ENCODE assay signal across 8 mouse cellular contexts in the genomic region with DNA sequence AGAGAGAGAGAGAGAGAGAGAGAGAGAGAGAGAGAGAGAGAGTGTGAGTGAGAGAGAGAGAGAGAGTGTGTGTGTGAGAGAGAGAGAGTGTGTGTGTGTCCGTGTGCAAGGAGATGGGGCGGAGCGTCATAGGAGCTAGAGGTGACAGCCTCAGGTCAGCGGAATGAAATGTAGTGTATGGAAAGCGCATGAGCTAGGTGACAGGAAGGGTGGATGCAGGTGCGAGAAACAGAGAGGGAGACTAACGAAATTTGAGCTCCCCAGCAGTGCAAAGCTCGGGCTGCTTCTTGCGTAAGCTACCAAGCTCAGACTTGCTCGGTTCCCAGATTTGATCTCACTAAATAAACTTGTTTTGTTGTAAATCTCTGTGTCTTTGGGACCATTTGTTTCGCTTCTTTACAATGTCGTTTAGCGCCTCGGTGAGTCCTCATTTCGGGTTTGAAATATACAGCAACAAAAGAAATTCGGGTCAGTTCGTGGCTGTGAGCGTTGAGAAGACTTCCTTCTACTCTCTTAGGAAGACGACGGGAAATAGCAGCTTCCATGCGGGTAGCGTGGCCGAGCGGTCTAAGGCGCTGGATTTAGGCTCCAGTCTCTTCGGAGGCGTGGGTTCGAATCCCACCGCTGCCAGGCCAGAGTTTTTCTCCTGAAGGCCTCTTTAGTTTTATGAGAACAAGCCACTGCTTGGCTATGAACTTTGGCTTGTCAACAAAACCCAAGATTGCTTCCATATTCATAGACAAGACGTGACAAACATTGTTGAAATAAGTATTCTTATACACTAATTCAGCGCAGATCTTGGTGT. TPM values are rescaled to one million over a fixed set of nuclear protein-coding genes. Genes with fewer than 3 reads are reported as not detected.
A peak's percentile ranks its signal among the peaks of the same experiment; 100 is the strongest.
DNase-seq lines count a peak whose midpoint lies in the region; ATAC-seq and TF ChIP-seq lines count a peak whose summit lies in the region.

No protein-coding gene starts in this region.

- ATAC-seq in activated CD4-positive, CD25-positive, alpha-beta regulatory T cell, adult 4 months, result peak; percentile 20

- H3K4me3 ChIP-seq in cortical plate, adult 2 months (ENCODE audit: insufficient read depth, low read length), result peak overlapping the region; percentile 76
- H3K4me3 ChIP-seq in left cerebral cortex, adult 2 months, result peak overlapping the region; percentile 65
- H3K4me3 ChIP-seq in macrophage (ENCODE audit: inconsistent target), result peak overlapping the region; percentile 55

- peak; percentile 82 to 83 for DNase-seq in gastrocnemius, adult 8-10 months (ENCODE audit: low spot score in 2 of 2)
- DNase-seq in hindlimb bud, embryonic 11.5 days (ENCODE audit: extremely low spot score, low read depth, low spot score), result peak; percentile 94
- DNase-seq in left cerebral cortex, adult 2 months (ENCODE audit: extremely low spot score in 1 of 2, low spot score in 2 of 2), result peak; percentile 91 to 95
- DNase-seq in retina, postnatal 7 days (ENCODE audit: low read depth, low spot score), result peak; percentile 75
- peak; percentile 80 for DNase-seq in urinary bladder, adult 2 months (ENCODE audit: low spot score)

- H3K36me3 ChIP-seq in macrophage (ENCODE audit: inconsistent target), result no peaks in the 10 kb centered on the region

- no peak for TF ChIP-seq CTCF in cortical plate, adult 2 months (IDR thresholded peaks at IDR 0.05; ENCODE audit: extremely low read depth, insufficient read depth, low read length)
- no peak for TF ChIP-seq CTCF in left cerebral cortex, adult 2 months (IDR thresholded peaks at IDR 0.05)

- intact Hi-C loops in left cerebral cortex, adult 2 months (cut with DNase I), result loop anchor here (1.0 kb wide), 1 partner anchor 83 kb away; no protein-coding TSS in a partner anchor

- TF ChIP-seq POLR2A in cortical plate, adult 2 months (IDR thresholded peaks at IDR 0.05; ENCODE audit: extremely low read depth, insufficient read depth, low read length), result no peak

- no peaks in the 10 kb centered on the region for H3K79me2 ChIP-seq in macrophage (ENCODE audit: inconsistent target)

- under 1% methylated on average over 30 of the region's 31 CpGs for WGBS in macrophage (ENCODE audit: missing documents)

- no peaks in the 10 kb centered on the region for H3K4me1 ChIP-seq in cortical plate, adult 2 months (ENCODE audit: control insufficient read depth, insufficient read depth, low read length)

- H3K27ac ChIP-seq in cortical plate, adult 2 months (ENCODE audit: insufficient read depth, low read length), result peak overlapping the region; percentile 61
- peak overlapping the region; percentile 94 for H3K27ac ChIP-seq in left cerebral cortex, adult 2 months
- H3K27ac ChIP-seq in macrophage, result peak overlapping the region; percentile 19; the same call in 1 of the 2 replicates

RNA-seq across cellular contexts. Expression of a gene that starts 1.5 kb away (rescaled TPM):
- not detected for polyA plus RNA-seq in activated CD4-positive, CD25-positive, alpha-beta regulatory T cell, adult 4 months (2017; shearing (Covaris generic))
- polyA plus RNA-seq in cortical plate, adult 2 months (2012; rRNA removed), result 2.1 and 2.3 TPM in 2 replicates
- total RNA-seq in gastrocnemius, adult 8-10 months (2022), result under 1 TPM in 1 of 4 experiments, not detected in 3; 0.18 TPM
- total RNA-seq in left cerebral cortex, adult 2 months (2021), result 1 to 10 TPM; 1.3 to 1.4 TPM
- 1 to 10 TPM in 1 of 26 experiments, under 1 TPM in 8, not detected in 17; 0.49 to 1.0 (median 0.62) TPM for total RNA-seq in macrophage (2018; cell fraction: chromatin; rRNA removed)
- total RNA-seq in macrophage (2018; cell fraction: cytosol; rRNA removed), result under 1 TPM in 22 of 26 experiments, not detected in 4; 0.07 to 0.35 (median 0.14) TPM
- 1 to 10 TPM in 2 of 26 experiments, under 1 TPM in 3, not detected in 21; 0.34 to 1.6 (median 0.50) TPM for total RNA-seq in macrophage (2018; cell fraction: nucleus; rRNA removed)
- 0.14 to 0.29 TPM in 2 of 3 replicates, not detected in the other for polyA plus RNA-seq in macrophage (2018)
- polyA plus RNA-seq in urinary bladder, adult 2 months (2012; rRNA removed), result 0.74 and 0.78 TPM in 2 replicates

RNA-seq across cellular contexts. Expression of a gene that starts 1.8 kb away (rescaled TPM):
- under 1 TPM in 1 of 2 experiments, not detected in 1; 0.09 TPM for polyA plus RNA-seq in activated CD4-positive, CD25-positive, alpha-beta regulatory T cell, adult 4 months (2017; shearing (Covaris generic))
- polyA plus RNA-seq in cortical plate, adult 2 months (2012; rRNA removed), result 8.7 and 11.6 TPM in 2 replicates
- under 1 TPM in 1 of 4 experiments, not detected in 3; 0.21 TPM for total RNA-seq in gastrocnemius, adult 8-10 months (2022)
- total RNA-seq in left cerebral cortex, adult 2 months (2021), result 1 to 10 TPM; 6.5 TPM
- total RNA-seq in macrophage (2018; cell fraction: chromatin; rRNA removed), result under 1 TPM in 13 of 26 experiments, not detected in 13; 0.16 to 0.69 (median 0.27) TPM
- total RNA-seq in macrophage (2018; cell fraction: cytosol; rRNA removed), result under 1 TPM in 12 of 26 experiments, not detected in 14; 0.03 to 0.27 (median 0.10) TPM
- 1 to 10 TPM in 1 of 26 experiments, under 1 TPM in 13, not detected in 12; 0.11 to 1.5 (median 0.20) TPM for total RNA-seq in macrophage (2018; cell fraction: nucleus; rRNA removed)
- 0.19 TPM in 1 of 3 replicates, not detected in the others for polyA plus RNA-seq in macrophage (2018)
- polyA plus RNA-seq in urinary bladder, adult 2 months (2012; rRNA removed), result 4.2 and 5.4 TPM in 2 replicates

RNA-seq across cellular contexts. Expression of a gene that starts 3.7 kb away (rescaled TPM):
- polyA plus RNA-seq in activated CD4-positive, CD25-positive, alpha-beta regulatory T cell, adult 4 months (2017; shearing (Covaris generic)), result not detected
- polyA plus RNA-seq in cortical plate, adult 2 months (2012; rRNA removed), result 0.50 and 0.83 TPM in 2 replicates
- not detected for total RNA-seq in gastrocnemius, adult 8-10 months (2022)
- under 1 TPM; 0.57 to 0.82 TPM for total RNA-seq in left cerebral cortex, adult 2 months (2021)
- under 1 TPM in 4 of 26 experiments, not detected in 22; 0.49 to 0.63 (median 0.55) TPM for total RNA-seq in macrophage (2018; cell fraction: chromatin; rRNA removed)
- total RNA-seq in macrophage (2018; cell fraction: cytosol; rRNA removed), result under 1 TPM in 8 of 26 experiments, not detected in 18; 0.07 to 0.14 (median 0.09) TPM
- total RNA-seq in macrophage (2018; cell fraction: nucleus; rRNA removed), result 1 to 10 TPM in 2 of 26 experiments, under 1 TPM in 3, not detected in 21; 0.26 to 1.1 (median 0.44) TPM
- not detected in 3 replicates for polyA plus RNA-seq in macrophage (2018)
- polyA plus RNA-seq in urinary bladder, adult 2 months (2012; rRNA removed), result 0.24 and 0.37 TPM in 2 replicates

RNA-seq across cellular contexts. Expression of a gene that starts 28.9 kb away (rescaled TPM):
- polyA plus RNA-seq in activated CD4-positive, CD25-positive, alpha-beta regulatory T cell, adult 4 months (2017; shearing (Covaris generic)), result 1 to 10 TPM; 4.5 to 6.7 TPM
- 48.3 and 57.6 TPM in 2 replicates for polyA plus RNA-seq in cortical plate, adult 2 months (2012; rRNA removed)
- 10 to 100 TPM; 58.8 to 81.4 (median 70.4) TPM for total RNA-seq in gastrocnemius, adult 8-10 months (2022)
- total RNA-seq in left cerebral cortex, adult 2 months (2021), result 100 to 1,000 TPM; 114 to 185 TPM
- 100 to 1,000 TPM in 3 of 26 experiments, 10 to 100 TPM in 20, 1 to 10 TPM in 3; 2.1 to 182 (median 41.9) TPM for total RNA-seq in macrophage (2018; cell fraction: chromatin; rRNA removed)
- 10 to 100 TPM in 18 of 26 experiments, 1 to 10 TPM in 8; 1.2 to 30.8 (median 12.4) TPM for total RNA-seq in macrophage (2018; cell fraction: cytosol; rRNA removed)
- total RNA-seq in macrophage (2018; cell fraction: nucleus; rRNA removed), result 100 to 1,000 TPM in 2 of 26 experiments, 10 to 100 TPM in 19, 1 to 10 TPM in 5; 3.2 to 114 (median 23.5) TPM
- polyA plus RNA-seq in macrophage (2018), result 8.8 to 17.5 TPM (median 11.6 TPM) in 3 replicates
- polyA plus RNA-seq in urinary bladder, adult 2 months (2012; rRNA removed), result 26.8 and 28.5 TPM in 2 replicates

RNA-seq across cellular contexts. Expression of a gene that starts 32.9 kb away (rescaled TPM):
- not detected for polyA plus RNA-seq in activated CD4-positive, CD25-positive, alpha-beta regulatory T cell, adult 4 months (2017; shearing (Covaris generic))
- polyA plus RNA-seq in cortical plate, adult 2 months (2012; rRNA removed), result 4.4 and 5.4 TPM in 2 replicates
- total RNA-seq in gastrocnemius, adult 8-10 months (2022), result not detected
- 1 to 10 TPM; 8.7 to 9.8 TPM for total RNA-seq in left cerebral cortex, adult 2 months (2021)
- total RNA-seq in macrophage (2018; cell fraction: chromatin; rRNA removed), result not detected
- total RNA-seq in macrophage (2018; cell fraction: cytosol; rRNA removed), result not detected
- total RNA-seq in macrophage (2018; cell fraction: nucleus; rRNA removed), result not detected
- not detected in 3 replicates for polyA plus RNA-seq in macrophage (2018)
- 0.03 TPM in 1 of 2 replicates, not detected in the other for polyA plus RNA-seq in urinary bladder, adult 2 months (2012; rRNA removed)

Comparison
In these comparisons a context has a peak if more than half of its experiments do, and no peak if none do; other contexts are left out.
1. Peak in every context shown above with its lines: DNase-seq, ATAC-seq, H3K4me3 ChIP-seq and H3K27ac ChIP-seq.
2. H3K27ac ChIP-seq: peak in every context shown above with its lines; median percentile 94 in left cerebral cortex, adult 2 months; 61 in cortical plate, adult 2 months; 19 in macrophage.